Mouse (Mus musculus): Measurements from ENCODE around the gene Chchd4.

- TF ChIP-seq GATA1 (IDR thresholded peaks at IDR 0.05; ENCODE audit: borderline replicate concordance, low read length) (no peak), FLI1 (IDR thresholded peaks at IDR 0.05; ENCODE audit: low read length) (no peak)
Observed at GRCm38 (mm10) chr6:91503302-91503701, 30.0 kb upstream of the Chchd4 start.
